Mouse (Mus musculus): ENCODE results near the gene Mars.
"Not testable (repeated sequence)": the region's sequence is repeated elsewhere in the genome, so short reads cannot be mapped to it uniquely, and the experiment has no call there.

Mars gene

GRCm38 (mm10) chr10:127336952-127337351 is 25.4 kb upstream of the Mars start:
- DNase-seq: no peak

- DNase-seq: no peak
Measured at GRCm38 (mm10) chr10:127335271-127335670, 23.7 kb upstream of the Mars start.

DNA sequence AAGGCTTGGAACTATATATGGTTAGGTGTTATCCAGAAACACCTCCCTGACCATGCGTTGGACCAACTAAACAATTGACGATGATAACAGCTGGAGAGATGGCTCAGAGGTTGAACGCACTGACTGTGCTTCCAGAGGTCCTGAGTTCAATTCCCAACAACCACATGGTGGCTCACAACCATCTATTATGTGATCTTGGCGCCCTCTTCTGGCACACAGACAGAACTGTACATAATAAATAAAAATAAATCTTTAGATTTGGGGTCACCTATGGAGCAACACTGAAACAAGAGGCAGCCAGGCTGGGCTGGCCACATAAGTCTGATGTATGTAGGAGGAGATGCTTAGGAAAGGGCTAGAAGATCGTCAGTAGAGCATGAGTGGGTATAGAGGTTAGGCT is 21.6 kb upstream of the Mars start:
- DNase-seq: no peak

- DNase-seq: no peak
Measured at GRCm38 (mm10) chr10:127332211-127332874, 20.8 kb upstream of the Mars start.

- no peak for DNase-seq
Measured at GRCm38 (mm10) chr10:127330212-127330611, 18.6 kb upstream of the Mars start.

GRCm38 (mm10) chr10:127327461-127328145 is 16.0 kb upstream of the Mars start:
- no peak for DNase-seq

DNA sequence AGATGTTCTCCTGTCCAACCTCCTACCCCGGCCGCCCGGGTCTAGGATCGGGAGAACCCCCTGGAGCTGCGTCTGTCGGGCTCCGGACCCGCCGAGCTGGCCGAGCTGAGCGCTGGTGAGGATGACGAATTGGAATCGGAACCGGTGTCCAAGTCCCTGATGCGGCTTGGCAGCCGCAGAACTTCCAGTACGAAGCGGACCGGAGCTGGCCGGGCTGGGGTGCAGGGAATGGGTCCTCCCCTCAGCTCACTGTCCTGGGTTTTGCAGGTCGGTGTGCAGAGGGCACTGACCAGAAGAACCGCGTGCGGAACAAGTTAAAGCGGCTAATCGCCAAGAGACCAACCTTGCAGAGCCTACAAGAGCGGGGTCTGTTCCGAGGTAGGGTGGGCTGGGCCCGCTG is 15.2 kb upstream of the Mars start:
- DNase-seq: no peak

DNA sequence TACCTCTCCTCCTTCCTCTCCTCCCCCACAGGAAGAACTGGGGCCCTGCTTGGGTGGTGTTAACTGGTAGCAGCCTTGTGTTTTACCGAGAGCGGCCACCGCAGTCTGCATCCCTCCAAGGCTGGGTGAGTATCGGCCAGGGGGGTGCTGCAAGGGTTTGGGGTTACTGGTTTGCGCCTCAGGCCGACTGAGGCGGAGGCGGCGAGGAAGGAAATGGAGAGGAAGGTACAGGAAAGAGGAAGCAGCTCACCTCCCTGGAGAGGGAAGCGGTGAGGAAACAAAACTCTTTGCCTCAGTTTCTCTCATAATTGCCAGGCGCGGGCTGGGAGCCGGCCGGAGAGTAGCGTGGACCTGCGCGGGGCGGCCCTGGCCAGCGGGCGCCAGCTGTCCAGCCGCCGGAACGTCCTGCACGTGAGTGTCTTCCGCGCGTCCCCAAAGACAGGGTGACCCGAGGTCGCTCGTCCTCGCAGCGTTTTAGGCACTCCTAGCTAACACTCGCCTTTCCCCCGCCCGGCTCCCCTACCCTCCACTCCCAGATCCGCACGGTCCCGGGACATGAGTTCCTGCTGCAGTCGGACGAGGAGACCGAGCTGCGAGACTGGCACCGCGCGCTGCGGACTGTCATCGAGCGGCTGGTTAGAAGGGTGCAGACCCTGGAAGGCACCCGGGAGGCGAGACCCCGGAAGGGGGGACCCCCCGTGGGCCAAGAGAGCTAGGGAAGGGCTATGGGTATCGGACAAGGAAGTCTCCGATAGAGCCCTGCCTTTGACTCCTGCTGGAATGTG is 14.6 kb upstream of the Mars start:
- no peak for DNase-seq

DNA sequence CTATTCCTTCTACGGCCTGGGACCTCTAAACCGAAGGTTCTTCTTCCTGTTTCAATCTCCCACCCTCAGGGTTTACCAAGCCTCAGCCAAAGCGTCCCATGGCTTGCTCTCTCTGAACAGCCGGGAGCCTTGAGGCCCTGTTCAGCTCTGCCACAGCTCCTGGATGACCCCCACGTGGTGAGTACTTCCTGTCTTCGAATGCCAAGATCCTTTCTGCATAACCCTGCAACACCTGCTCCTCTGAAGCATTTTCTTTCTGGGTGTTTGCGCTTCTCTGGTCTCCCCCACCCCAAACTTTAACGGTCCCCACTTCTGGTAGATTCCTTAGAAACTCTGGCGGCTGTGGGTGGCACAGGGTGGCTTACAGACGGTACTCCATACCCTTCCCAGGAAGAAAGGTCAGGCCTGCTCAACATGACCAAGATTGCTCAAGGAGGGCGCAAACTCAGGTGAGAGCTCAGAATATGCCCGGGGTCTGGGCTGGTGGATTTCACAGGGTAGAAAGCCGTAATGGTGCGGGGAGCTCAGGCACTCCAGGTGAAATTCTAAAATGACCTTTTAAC is 13.9 kb upstream of the Mars start:
- DNase-seq: no peak

- DNase-seq: peak; percentile 88
Measured at GRCm38 (mm10) chr10:127324495-127324894, 12.9 kb upstream of the Mars start.

DNA sequence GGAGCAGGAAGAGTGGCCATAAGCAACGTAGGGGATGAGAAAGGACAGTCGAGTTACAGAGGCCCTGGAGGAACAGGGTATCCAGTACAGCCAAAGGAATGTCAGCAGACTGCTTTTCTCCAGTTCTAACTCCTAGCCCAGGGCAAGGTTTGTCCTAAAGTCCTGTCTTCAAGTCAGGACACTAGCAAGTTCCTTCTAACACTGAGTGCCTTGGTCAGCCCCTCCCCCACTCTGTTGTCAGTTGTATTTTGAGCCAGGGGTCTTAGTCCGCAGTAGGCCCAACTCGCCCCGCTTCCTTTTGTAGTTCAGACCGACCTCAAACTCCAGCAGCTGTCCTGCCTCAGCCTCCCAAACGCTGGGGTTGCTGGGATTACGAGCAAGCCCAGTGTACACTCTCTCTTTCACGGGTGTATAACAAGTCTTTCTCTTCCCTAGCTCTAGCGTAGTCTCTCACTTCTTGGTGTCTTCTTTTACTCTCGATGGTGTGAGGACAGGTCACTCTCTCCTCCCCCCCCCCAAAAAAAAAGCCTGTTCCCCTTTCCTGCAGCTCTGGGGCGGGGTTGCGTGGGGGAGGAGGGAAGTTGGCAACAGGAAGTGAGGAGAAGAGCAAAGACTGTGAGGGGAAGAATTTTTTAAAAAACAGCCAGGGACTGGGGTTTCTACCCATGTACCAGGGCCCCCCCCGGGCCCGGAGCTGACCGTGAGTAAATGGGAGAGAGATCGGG is 11.7 kb upstream of the Mars start:
- peak; percentile 66 for DNase-seq

GRCm38 (mm10) chr10:127322669-127323068 is 11.1 kb upstream of the Mars start:
- no peak for DNase-seq

DNA sequence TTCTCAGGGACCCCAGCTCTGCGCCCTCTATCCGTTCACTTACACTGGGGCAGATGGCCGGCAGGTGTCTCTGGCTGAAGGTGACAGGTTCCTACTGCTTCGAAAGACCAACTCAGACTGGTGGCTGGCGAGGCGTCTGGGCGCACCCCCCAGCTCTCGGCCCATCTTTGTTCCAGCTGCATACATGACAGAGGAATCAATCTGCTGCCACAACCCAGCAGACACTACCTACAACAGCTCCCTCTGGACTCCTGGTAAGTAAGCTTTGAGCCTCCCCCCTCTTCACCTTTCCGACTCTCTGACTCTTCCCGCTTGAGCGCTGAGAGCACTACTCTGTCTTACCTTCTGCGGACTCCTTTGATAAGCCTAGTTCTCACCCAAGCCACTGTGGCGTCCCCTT is 10.6 kb upstream of the Mars start:
- no peak for DNase-seq

- DNase-seq: no peak
Measured at GRCm38 (mm10) chr10:127321621-127322020, 10.0 kb upstream of the Mars start, which contains the start of gene Arhgap9. Gene Arhgap9 (plus strand): TSS chr10:127321964.

DNA sequence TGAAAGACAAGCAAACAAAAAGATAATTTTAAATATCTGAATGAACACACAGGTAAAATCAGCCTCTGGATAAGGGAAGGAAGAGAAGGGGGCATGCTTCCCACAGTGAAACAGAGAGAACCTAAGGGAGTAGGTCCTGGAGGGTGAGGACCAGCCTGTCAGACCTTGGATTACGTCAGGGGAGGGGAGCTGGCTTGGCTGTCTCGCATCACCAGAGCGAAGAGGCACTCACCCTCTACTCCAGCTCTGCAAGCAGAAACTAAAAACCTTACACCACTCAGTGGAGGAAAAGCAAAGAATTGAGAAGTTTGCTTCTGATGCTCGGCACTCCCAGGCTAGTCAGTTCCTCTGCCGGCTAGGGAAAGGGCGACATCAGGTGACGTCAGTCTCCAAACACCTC is 8.4 kb upstream of the Mars start:
- DNase-seq: no peak

DNA sequence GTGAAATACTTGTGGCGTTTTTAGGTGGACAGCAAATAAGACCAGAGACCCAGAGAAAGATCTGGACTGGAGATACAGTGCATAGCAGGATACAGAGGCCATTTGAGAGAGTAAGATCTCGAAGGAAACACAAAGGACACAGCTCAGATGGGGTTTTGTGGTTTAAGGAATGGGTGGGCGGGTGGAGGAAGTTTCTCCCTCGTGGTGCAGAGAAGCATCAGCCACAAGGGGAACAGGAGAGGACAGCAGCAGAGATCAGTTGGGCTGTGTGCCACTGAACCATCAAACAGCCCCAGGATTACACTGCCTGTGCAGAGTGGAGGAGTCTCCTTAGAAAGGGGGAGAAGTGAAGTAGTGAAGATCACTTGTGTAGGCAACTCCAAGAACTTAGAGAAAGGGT is 6.4 kb upstream of the Mars start:
- no peak for DNase-seq

DNA sequence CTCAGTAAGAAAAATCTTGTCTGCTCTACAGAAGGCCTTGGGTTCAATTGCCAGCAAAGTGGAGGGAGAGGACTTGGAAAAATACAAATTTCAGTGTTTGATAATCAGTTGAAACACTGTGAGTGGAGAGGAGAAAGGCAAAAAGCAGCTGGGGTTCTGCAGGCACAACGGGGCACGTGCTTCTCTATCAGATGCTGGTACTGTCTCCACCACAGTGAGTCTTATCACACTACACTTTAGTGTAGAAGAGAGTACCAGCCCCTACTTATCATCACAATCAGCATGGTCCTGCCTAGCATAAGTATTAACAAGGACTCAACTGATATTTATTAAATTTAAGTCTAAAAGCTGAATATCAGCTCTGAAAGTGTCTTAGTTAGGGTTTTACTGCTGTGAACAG is 5.7 kb upstream of the Mars start:
- DNase-seq: no peak

DNA sequence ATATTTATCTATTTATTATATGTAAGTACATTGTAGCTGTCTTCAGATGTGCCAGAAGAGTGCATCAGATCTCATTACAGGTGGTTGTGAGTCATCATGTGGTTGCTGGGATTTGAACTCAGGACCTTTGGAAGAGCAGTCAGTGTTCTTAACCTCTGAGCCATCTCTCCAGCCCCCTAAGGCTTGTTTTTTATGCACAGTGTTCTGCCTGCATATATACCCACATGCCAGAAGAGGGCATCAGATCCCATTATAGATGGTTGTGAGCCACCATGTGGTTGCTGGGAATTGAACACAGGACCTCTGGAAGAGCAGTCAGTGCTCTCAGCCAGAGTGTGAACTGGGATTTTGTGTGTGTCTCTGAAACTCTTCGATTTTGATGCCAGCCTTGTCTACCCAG is 3.4 kb upstream of the Mars start:
- DNase-seq: not testable (repeated sequence)

- DNase-seq: not testable (repeated sequence)
Measured at GRCm38 (mm10) chr10:127313516-127313915, 1.9 kb upstream of the Mars start.

DNA sequence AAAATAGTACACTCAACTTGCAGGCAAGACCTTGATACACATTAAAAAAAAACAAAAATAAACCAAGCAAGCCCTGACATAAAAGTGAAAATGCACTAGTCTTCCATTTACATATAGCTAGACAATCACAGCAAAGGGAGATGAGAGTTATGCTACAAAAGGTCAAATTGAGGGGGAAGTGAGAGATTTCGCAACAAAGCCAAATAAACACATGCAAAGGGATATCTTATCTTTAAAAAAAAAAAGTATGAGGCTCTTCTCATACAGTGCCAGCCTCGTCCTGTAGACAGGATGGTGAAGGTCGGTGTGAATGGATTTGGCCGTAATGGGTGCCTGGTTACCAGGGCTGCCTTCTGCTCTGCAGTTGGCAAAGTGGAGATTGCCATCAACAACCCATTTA is 1.3 kb upstream of the Mars start:
- DNase-seq: peak; percentile 37

- DNase-seq: peak; percentile 95
Measured at GRCm38 (mm10) chr10:127312356-127312676, 730 bp upstream of the Mars start.

DNA sequence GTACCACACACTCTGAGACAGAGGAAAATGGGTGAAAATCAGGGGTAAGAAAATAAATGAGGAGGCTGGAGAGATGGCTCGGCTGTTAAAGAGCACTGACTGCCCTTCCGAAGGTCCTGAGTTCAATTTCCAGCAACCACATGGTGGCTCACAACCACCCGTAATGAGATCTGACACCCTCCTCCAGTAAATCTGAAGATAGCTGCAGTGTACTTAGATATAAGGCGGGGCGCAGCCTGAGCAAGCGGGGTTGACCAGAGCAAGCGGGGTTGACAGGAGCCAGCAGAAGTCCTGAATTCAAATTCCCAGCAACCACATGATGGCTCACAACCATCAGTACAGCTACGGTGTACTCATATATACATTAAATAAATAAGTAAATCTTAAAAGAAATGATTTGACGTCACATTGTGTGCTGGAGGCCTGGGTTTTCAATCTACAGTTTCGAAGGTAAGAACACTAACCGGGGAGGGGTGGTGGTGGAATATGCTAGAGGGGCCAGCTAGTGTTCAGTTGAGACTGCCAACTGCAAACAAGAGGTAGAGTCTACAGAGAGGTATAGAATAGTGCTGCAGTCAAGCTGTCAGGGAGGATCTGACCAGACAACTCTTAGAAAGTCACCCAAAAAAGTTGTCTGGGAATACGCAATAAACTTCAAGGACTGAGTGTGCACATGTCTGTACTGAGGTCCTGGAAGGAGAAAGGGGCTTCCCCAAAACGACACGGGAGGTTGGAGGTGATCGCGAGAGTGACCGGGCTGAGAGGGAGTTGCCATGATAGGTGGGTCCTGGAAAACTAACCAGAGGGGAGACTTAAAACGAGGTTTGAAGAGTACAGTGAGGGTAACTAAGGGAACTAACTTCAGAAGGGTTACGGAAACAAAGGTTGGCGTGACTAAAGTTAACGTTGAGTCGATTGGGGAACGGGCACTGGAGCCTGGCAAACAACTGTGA is 787 bp downstream of the Mars start:
- DNase-seq: no peak
